Mouse (Mus musculus): ENCODE results near the gene Mfn2. TPM values are rescaled to one million over a fixed set of nuclear protein-coding genes. Genes with fewer than 3 reads are reported as not detected.

Mfn2 gene
- polyA plus RNA-seq, 1 experiment from 2014 or later, result 107 TPM

- Histone ChIP-seq H3K27me3 (ENCODE audit: control insufficient read depth, insufficient read depth, low read length) (no peaks in the 10 kb centered on the region), H3K36me3 (ENCODE audit: control insufficient read depth, insufficient read depth, low read length) (peaks cover 99% of the 10 kb centered on the region), H3K4me1 (ENCODE audit: control insufficient read depth in 2 of 2, insufficient read depth in 2 of 2, low read length in 2 of 2) (peaks cover 34 to 40% of the 10 kb centered on the region in 2 experiments), H3K9me3 (ENCODE audit: control insufficient read depth, low read length) (no peaks in the 10 kb centered on the region), H3K4me3 (ENCODE audit: control insufficient read depth in 1 of 2, insufficient read depth in 1 of 2, low read depth in 1 of 2, low read length in 2 of 2) (no peak overlapping the region), H3K27ac (replicated peaks in 1 of 2; ENCODE audit: control insufficient read depth in 1 of 2, insufficient read depth in 1 of 2, low read depth in 2 of 2, low read length in 2 of 2) (peak overlapping the region; percentile 96 to 99), H3K9ac (ENCODE audit: low read length) (peak overlapping the region; percentile 38), H3K4me2 (ENCODE audit: low read length) (peak overlapping the region; percentile 23; the same call in 1 of the 2 replicates)
- WGBS, result 54% methylated on average over 4 of the region's 4 CpGs
- ATAC-seq (ENCODE audit: insufficient number of reproducible peaks, insufficient read depth, low FRiP score, low read depth), result no peak
Observed at GRCm38 (mm10) chr4:147895815-147896330, 8.6 kb downstream of the Mfn2 start.

GRCm38 (mm10) chr4:147890341-147890740 lies 14.2 kb downstream of the Mfn2 start:
- Histone ChIP-seq H3K9me3 (ENCODE audit: control insufficient read depth, low read length) (no peaks in the 10 kb centered on the region), H3K9ac (ENCODE audit: low read length) (no peak overlapping the region), H3K4me2 (ENCODE audit: low read length) (no peak overlapping the region), H3K4me1 (ENCODE audit: control insufficient read depth in 2 of 2, insufficient read depth in 2 of 2, low read length in 2 of 2) (peaks cover 0 to under 1% of the 10 kb centered on the region in 2 experiments; a peak in 1 of 4 replicates), H3K27me3 (ENCODE audit: control insufficient read depth, insufficient read depth, low read length) (no peaks in the 10 kb centered on the region), H3K36me3 (ENCODE audit: control insufficient read depth, insufficient read depth, low read length) (peaks cover 97% of the 10 kb centered on the region), H3K4me3 (ENCODE audit: control insufficient read depth in 1 of 2, insufficient read depth in 1 of 2, low read depth in 1 of 2, low read length in 2 of 2) (no peak overlapping the region), H3K27ac (replicated peaks in 1 of 2; ENCODE audit: control insufficient read depth in 1 of 2, insufficient read depth in 1 of 2, low read depth in 2 of 2, low read length in 2 of 2) (peak overlapping the region in 1 of 2 experiments; percentile 29; a peak in 1 of 4 replicates)
- WGBS, result 68% methylated on average over 6 of the region's 6 CpGs
- ATAC-seq (ENCODE audit: insufficient number of reproducible peaks, insufficient read depth, low FRiP score, low read depth), result no peak

- H3K4me2 ChIP-seq (ENCODE audit: low read length), result no peak overlapping the region
- H3K4me1 ChIP-seq (ENCODE audit: control insufficient read depth in 2 of 2, insufficient read depth in 2 of 2, low read length in 2 of 2), result no peaks in the 10 kb centered on the region; a peak in 1 of 4 replicates
- 85% methylated on average over 4 of the region's 4 CpGs for WGBS
- H3K36me3 ChIP-seq (ENCODE audit: control insufficient read depth, insufficient read depth, low read length), result peaks cover 97% of the 10 kb centered on the region
- no peak overlapping the region for H3K9ac ChIP-seq (ENCODE audit: low read length)
- H3K27me3 ChIP-seq (ENCODE audit: control insufficient read depth, insufficient read depth, low read length), result no peaks in the 10 kb centered on the region
- no peak overlapping the region for H3K4me3 ChIP-seq (ENCODE audit: control insufficient read depth in 1 of 2, insufficient read depth in 1 of 2, low read depth in 1 of 2, low read length in 2 of 2)
- ATAC-seq (ENCODE audit: insufficient number of reproducible peaks, insufficient read depth, low FRiP score, low read depth), result no peak
- H3K9me3 ChIP-seq (ENCODE audit: control insufficient read depth, low read length), result no peaks in the 10 kb centered on the region
- H3K27ac ChIP-seq (replicated peaks in 1 of 2; ENCODE audit: control insufficient read depth in 1 of 2, insufficient read depth in 1 of 2, low read depth in 2 of 2, low read length in 2 of 2), result no peak overlapping the region
Observed at GRCm38 (mm10) chr4:147888237-147888636, 16.3 kb downstream of the Mfn2 start.

GRCm38 (mm10) chr4:147887277-147887676 lies 17.2 kb downstream of the Mfn2 start:
- 95% methylated on average over 7 of the region's 7 CpGs for WGBS
- Histone ChIP-seq H3K4me3 (ENCODE audit: control insufficient read depth in 1 of 2, insufficient read depth in 1 of 2, low read depth in 1 of 2, low read length in 2 of 2) (no peak overlapping the region), H3K36me3 (ENCODE audit: control insufficient read depth, insufficient read depth, low read length) (peaks cover 97% of the 10 kb centered on the region), H3K4me2 (ENCODE audit: low read length) (no peak overlapping the region), H3K27ac (replicated peaks in 1 of 2; ENCODE audit: control insufficient read depth in 1 of 2, insufficient read depth in 1 of 2, low read depth in 2 of 2, low read length in 2 of 2) (no peak overlapping the region), H3K9me3 (ENCODE audit: control insufficient read depth, low read length) (no peaks in the 10 kb centered on the region), H3K27me3 (ENCODE audit: control insufficient read depth, insufficient read depth, low read length) (no peaks in the 10 kb centered on the region), H3K9ac (ENCODE audit: low read length) (no peak overlapping the region), H3K4me1 (ENCODE audit: control insufficient read depth in 2 of 2, insufficient read depth in 2 of 2, low read length in 2 of 2) (no peaks in the 10 kb centered on the region; a peak in 1 of 4 replicates)
- ATAC-seq (ENCODE audit: insufficient number of reproducible peaks, insufficient read depth, low FRiP score, low read depth), result no peak

- Histone ChIP-seq H3K4me2 (ENCODE audit: low read length) (no peak overlapping the region), H3K9ac (ENCODE audit: low read length) (no peak overlapping the region), H3K36me3 (ENCODE audit: control insufficient read depth, insufficient read depth, low read length) (peaks cover 97% of the 10 kb centered on the region), H3K4me1 (ENCODE audit: control insufficient read depth in 2 of 2, insufficient read depth in 2 of 2, low read length in 2 of 2) (no peaks in the 10 kb centered on the region; a peak in 1 of 4 replicates), H3K27me3 (ENCODE audit: control insufficient read depth, insufficient read depth, low read length) (no peaks in the 10 kb centered on the region), H3K9me3 (ENCODE audit: control insufficient read depth, low read length) (no peaks in the 10 kb centered on the region), H3K27ac (replicated peaks in 1 of 2; ENCODE audit: control insufficient read depth in 1 of 2, insufficient read depth in 1 of 2, low read depth in 2 of 2, low read length in 2 of 2) (no peak overlapping the region), H3K4me3 (ENCODE audit: control insufficient read depth in 1 of 2, insufficient read depth in 1 of 2, low read depth in 1 of 2, low read length in 2 of 2) (no peak overlapping the region)
- 96% methylated on average over 12 of the region's 12 CpGs for WGBS
- no peak for ATAC-seq (ENCODE audit: insufficient number of reproducible peaks, insufficient read depth, low FRiP score, low read depth)
Observed at GRCm38 (mm10) chr4:147886158-147886557, 18.3 kb downstream of the Mfn2 start.

- no peaks in the 10 kb centered on the region for H3K27me3 ChIP-seq (ENCODE audit: control insufficient read depth, insufficient read depth, low read length)
- ATAC-seq (ENCODE audit: insufficient number of reproducible peaks, insufficient read depth, low FRiP score, low read depth), result no peak
- WGBS, result 85% methylated on average over 3 of the region's 3 CpGs
Observed at GRCm38 (mm10) chr4:147884138-147884537, 20.4 kb downstream of the Mfn2 start.

GRCm38 (mm10) chr4:147883041-147883440 lies 21.5 kb downstream of the Mfn2 start:
- Histone ChIP-seq H3K9ac (ENCODE audit: low read length) (no peak overlapping the region), H3K36me3 (ENCODE audit: control insufficient read depth, insufficient read depth, low read length) (peaks cover 97% of the 10 kb centered on the region), H3K4me2 (ENCODE audit: low read length) (no peak overlapping the region), H3K9me3 (ENCODE audit: control insufficient read depth, low read length) (no peaks in the 10 kb centered on the region), H3K4me3 (ENCODE audit: control insufficient read depth in 1 of 2, insufficient read depth in 1 of 2, low read depth in 1 of 2, low read length in 2 of 2) (no peak overlapping the region), H3K27me3 (ENCODE audit: control insufficient read depth, insufficient read depth, low read length) (no peaks in the 10 kb centered on the region), H3K4me1 (ENCODE audit: control insufficient read depth in 2 of 2, insufficient read depth in 2 of 2, low read length in 2 of 2) (no peaks in the 10 kb centered on the region; a peak in 1 of 4 replicates), H3K27ac (replicated peaks in 1 of 2; ENCODE audit: control insufficient read depth in 1 of 2, insufficient read depth in 1 of 2, low read depth in 2 of 2, low read length in 2 of 2) (no peak overlapping the region)
- 63% methylated on average over 6 of the region's 6 CpGs for WGBS
- no peak for ATAC-seq (ENCODE audit: insufficient number of reproducible peaks, insufficient read depth, low FRiP score, low read depth)

More at GRCm38 (mm10) chr4:147884138-147884537, 20.4 kb downstream of the Mfn2 start:
- no peak overlapping the region for H3K9ac ChIP-seq (ENCODE audit: low read length)
- no peaks in the 10 kb centered on the region for H3K9me3 ChIP-seq (ENCODE audit: control insufficient read depth, low read length)
- no peak overlapping the region for H3K4me3 ChIP-seq (ENCODE audit: control insufficient read depth in 1 of 2, insufficient read depth in 1 of 2, low read depth in 1 of 2, low read length in 2 of 2)
- H3K36me3 ChIP-seq (ENCODE audit: control insufficient read depth, insufficient read depth, low read length), result peaks cover 97% of the 10 kb centered on the region
- no peak overlapping the region for H3K27ac ChIP-seq (replicated peaks in 1 of 2; ENCODE audit: control insufficient read depth in 1 of 2, insufficient read depth in 1 of 2, low read depth in 2 of 2, low read length in 2 of 2)
- no peaks in the 10 kb centered on the region; a peak in 1 of 4 replicates for H3K4me1 ChIP-seq (ENCODE audit: control insufficient read depth in 2 of 2, insufficient read depth in 2 of 2, low read length in 2 of 2)
- no peak overlapping the region for H3K4me2 ChIP-seq (ENCODE audit: low read length)

GRCm38 (mm10) chr4:147881792-147882191 lies 22.7 kb downstream of the Mfn2 start:
- H3K36me3 ChIP-seq (ENCODE audit: control insufficient read depth, insufficient read depth, low read length), result peaks cover 97% of the 10 kb centered on the region
- no peak overlapping the region for H3K9ac ChIP-seq (ENCODE audit: low read length)
- no peak for ATAC-seq (ENCODE audit: insufficient number of reproducible peaks, insufficient read depth, low FRiP score, low read depth)
- no peak overlapping the region for H3K27ac ChIP-seq (replicated peaks in 1 of 2; ENCODE audit: control insufficient read depth in 1 of 2, insufficient read depth in 1 of 2, low read depth in 2 of 2, low read length in 2 of 2)
- H3K4me1 ChIP-seq (ENCODE audit: control insufficient read depth in 2 of 2, insufficient read depth in 2 of 2, low read length in 2 of 2), result no peaks in the 10 kb centered on the region; a peak in 1 of 4 replicates
- no peak overlapping the region for H3K4me3 ChIP-seq (ENCODE audit: control insufficient read depth in 1 of 2, insufficient read depth in 1 of 2, low read depth in 1 of 2, low read length in 2 of 2)
- H3K9me3 ChIP-seq (ENCODE audit: control insufficient read depth, low read length), result no peaks in the 10 kb centered on the region
- 92% methylated on average over 7 of the region's 7 CpGs for WGBS
- H3K27me3 ChIP-seq (ENCODE audit: control insufficient read depth, insufficient read depth, low read length), result no peaks in the 10 kb centered on the region
- H3K4me2 ChIP-seq (ENCODE audit: low read length), result no peak overlapping the region

Data from heart, embryonic 14.5 days (tissue).